Comparison of ENCODE assay signal across 10 mouse cellular contexts in the genomic region with DNA sequence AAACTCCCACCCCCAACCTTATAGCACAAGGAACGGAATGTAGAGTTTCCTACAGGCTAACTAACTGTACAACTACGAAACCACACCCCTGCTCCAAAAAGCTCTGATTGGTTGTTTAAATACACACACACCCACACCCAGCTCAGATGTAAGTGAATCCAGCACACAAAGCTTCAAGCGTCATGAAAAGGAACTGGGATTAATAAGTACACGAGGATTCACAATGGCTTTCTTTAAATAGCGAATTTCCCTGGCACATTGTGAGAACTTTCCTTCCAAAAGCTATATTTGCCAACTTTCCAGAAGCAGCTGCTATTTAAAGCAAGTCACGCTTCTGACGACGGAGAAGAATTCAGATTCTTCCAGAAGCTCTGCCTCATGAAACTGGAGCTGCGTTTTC. TPM values are rescaled to one million over a fixed set of nuclear protein-coding genes. Genes with fewer than 3 reads are reported as not detected.
A peak's percentile ranks its signal among the peaks of the same experiment; 100 is the strongest.
DNase-seq lines count a peak whose midpoint lies in the region; ATAC-seq lines count a peak whose summit lies in the region.
"Had no signal": no experiment of that assay in that cellular context is flagged by ENCODE, and none has a peak within 500 bp of the region (broad histone marks: within the 10 kb centered on the region; RNA-seq: fewer than 3 reads in every experiment).

No protein-coding gene starts in this region.

- H3K4me1 ChIP-seq in hindbrain, embryonic 14.5 days (replicated peaks; ENCODE audit: control insufficient read depth, insufficient read depth, low read length): peaks cover 8% of the 10 kb centered on the region; the same call in 1 of the 2 replicates
- H3K4me1 ChIP-seq in hindbrain, embryonic 11.5 days (replicated peaks; ENCODE audit: control insufficient read depth, insufficient read depth, low read length): no peaks in the 10 kb centered on the region
- H3K4me1 ChIP-seq in forebrain, embryonic 15.5 days: peaks cover 64% of the 10 kb centered on the region
- H3K4me1 ChIP-seq in limb, embryonic 15.5 days: peaks cover 20% of the 10 kb centered on the region; the same call in 1 of the 2 replicates

- DNase-seq in hindbrain, embryonic 14.5 days (ENCODE audit: low spot score): no peak
- DNase-seq in hindbrain, embryonic 11.5 days (ENCODE audit: low spot score): no peak
- peak; percentile 37 for DNase-seq in adipocyte (ENCODE audit: low spot score)
- DNase-seq in embryo, embryonic 10 days (ENCODE audit: low spot score): no peak
- DNase-seq in urinary bladder, postnatal 36 days (ENCODE audit: low spot score in 2 of 2): no peak
- DNase-seq: kidney, postnatal 4 days had no signal

- 0 out of 2 replicates have a peak overlapping the region, but pooled peaks have one; percentile 38 for H3K27ac ChIP-seq in hindbrain, embryonic 14.5 days
- no peak overlapping the region for H3K27ac ChIP-seq in hindbrain, embryonic 11.5 days (ENCODE audit: low read depth, low read length)
- peak overlapping the region; percentile 78 for H3K27ac ChIP-seq in forebrain, embryonic 15.5 days (replicated peaks)
- peak overlapping the region; percentile 69 for H3K27ac ChIP-seq in limb, embryonic 15.5 days

- no peak overlapping the region for H3K4me3 ChIP-seq in hindbrain, embryonic 14.5 days (replicated peaks; ENCODE audit: low read length)
- H3K4me3 ChIP-seq in hindbrain, embryonic 11.5 days (ENCODE audit: low read depth, low read length): no peak overlapping the region
- H3K4me3 ChIP-seq in forebrain, embryonic 15.5 days: no peak overlapping the region
- no peak overlapping the region for H3K4me3 ChIP-seq in limb, embryonic 15.5 days

- H3K9me3 ChIP-seq in hindbrain, embryonic 14.5 days (ENCODE audit: control insufficient read depth, low read length): no peaks in the 10 kb centered on the region
- H3K9me3 ChIP-seq in hindbrain, embryonic 11.5 days (ENCODE audit: control insufficient read depth, low read length): no peaks in the 10 kb centered on the region
- no peaks in the 10 kb centered on the region for H3K9me3 ChIP-seq in forebrain, embryonic 15.5 days
- no peaks in the 10 kb centered on the region for H3K9me3 ChIP-seq in limb, embryonic 15.5 days

- WGBS in hindbrain, embryonic 14.5 days: 63% methylated on average over 9 of the region's 9 CpGs
- WGBS in hindbrain, embryonic 11.5 days: 85% methylated on average over 9 of the region's 9 CpGs
- 20% methylated on average over 9 of the region's 9 CpGs for WGBS in forebrain, embryonic 15.5 days
- WGBS in limb, embryonic 15.5 days: 37% methylated on average over 9 of the region's 9 CpGs

- H3K36me3 ChIP-seq in hindbrain, embryonic 14.5 days (replicated peaks; ENCODE audit: control insufficient read depth, insufficient read depth): no peaks in the 10 kb centered on the region
- H3K36me3 ChIP-seq in hindbrain, embryonic 11.5 days (ENCODE audit: control insufficient read depth, insufficient read depth, low read length): peaks cover 2% of the 10 kb centered on the region; the same call in 1 of the 2 replicates
- peaks cover 2% of the 10 kb centered on the region for H3K36me3 ChIP-seq in forebrain, embryonic 15.5 days
- H3K36me3 ChIP-seq in limb, embryonic 15.5 days: no peaks in the 10 kb centered on the region

- no peak overlapping the region for H3K9ac ChIP-seq in hindbrain, embryonic 14.5 days
- H3K9ac ChIP-seq in hindbrain, embryonic 11.5 days (ENCODE audit: low read depth, low read length): no peak overlapping the region
- H3K9ac ChIP-seq in forebrain, embryonic 15.5 days (replicated peaks): no peak overlapping the region
- H3K9ac ChIP-seq in limb, embryonic 15.5 days: no peak overlapping the region

- H3K27me3 ChIP-seq in hindbrain, embryonic 14.5 days (ENCODE audit: control insufficient read depth, insufficient read depth, low read length): no peaks in the 10 kb centered on the region
- no peaks in the 10 kb centered on the region for H3K27me3 ChIP-seq in hindbrain, embryonic 11.5 days (ENCODE audit: control insufficient read depth, insufficient read depth, low read length)
- H3K27me3 ChIP-seq in forebrain, embryonic 15.5 days: no peaks in the 10 kb centered on the region
- H3K27me3 ChIP-seq in limb, embryonic 15.5 days: peaks cover 9% of the 10 kb centered on the region; the same call in 1 of the 2 replicates

- no peak overlapping the region for H3K4me2 ChIP-seq in hindbrain, embryonic 14.5 days (replicated peaks)
- no peak overlapping the region for H3K4me2 ChIP-seq in hindbrain, embryonic 11.5 days (replicated peaks; ENCODE audit: low read depth, low read length)
- H3K4me2 ChIP-seq in forebrain, embryonic 15.5 days (replicated peaks): peak overlapping the region; percentile 5; the same call in 1 of the 2 replicates
- H3K4me2 ChIP-seq in limb, embryonic 15.5 days: no peak overlapping the region

- no peak for ATAC-seq in hindbrain, embryonic 14.5 days (ENCODE audit: low FRiP score)
- no peak for ATAC-seq in hindbrain, embryonic 11.5 days (ENCODE audit: low FRiP score)
- 0 out of 2 replicates have a peak, but pooled peaks have one; percentile 20 for ATAC-seq in forebrain, embryonic 15.5 days (replicated peaks)
- ATAC-seq in limb, embryonic 15.5 days (ENCODE audit: insufficient number of reproducible peaks, low FRiP score, low TSS enrichment, low read depth): no peak; the same call in 1 of the 2 replicates
- no peak for ATAC-seq in granulocyte monocyte progenitor cell, adult 5-6 weeks (replicated peaks; ENCODE audit: poor library complexity, severe bottlenecking)

RNA-seq across cellular contexts. Expression of gene Acss1, which starts 5.0 kb away (rescaled TPM):
- polyA plus RNA-seq in hindbrain, embryonic 14.5 days (2014; fragmentation: Nextera tagmentation; extraction: Ambion mirVana): 14.8 and 18.2 TPM in 2 replicates
- polyA plus RNA-seq in hindbrain, embryonic 11.5 days (2014; fragmentation: Nextera tagmentation; extraction: Ambion mirVana): 31.4 and 31.9 TPM in 2 replicates
- 25.9 and 26.3 TPM in 2 replicates for polyA plus RNA-seq in forebrain, embryonic 15.5 days (2015; fragmentation: Nextera tagmentation; extraction: Ambion mirVana)
- 6.1 and 7.3 TPM in 2 replicates for polyA plus RNA-seq in limb, embryonic 15.5 days (2015; fragmentation: Nextera tagmentation; extraction: Ambion mirVana)
- 13.1 and 14.5 TPM in 2 replicates for total RNA-seq in granulocyte monocyte progenitor cell, adult 5-6 weeks (2014; fragmentation: Nextera tagmentation)
- total RNA-seq in granulocyte monocyte progenitor cell, adult 5-6 weeks (2017): 8.1 and 12.2 TPM in 2 replicates

RNA-seq across cellular contexts. Expression of gene Vsx1, which starts 25.9 kb away (rescaled TPM):
- 0.05 TPM in 2 replicates for polyA plus RNA-seq in hindbrain, embryonic 14.5 days (2014; fragmentation: Nextera tagmentation; extraction: Ambion mirVana)
- 1.1 and 1.9 TPM in 2 replicates for polyA plus RNA-seq in hindbrain, embryonic 11.5 days (2014; fragmentation: Nextera tagmentation; extraction: Ambion mirVana)
- not detected in 2 replicates for polyA plus RNA-seq in forebrain, embryonic 15.5 days (2015; fragmentation: Nextera tagmentation; extraction: Ambion mirVana)
- polyA plus RNA-seq in limb, embryonic 15.5 days (2015; fragmentation: Nextera tagmentation; extraction: Ambion mirVana): not detected in 2 replicates
- not detected in 2 replicates for total RNA-seq in granulocyte monocyte progenitor cell, adult 5-6 weeks (2014; fragmentation: Nextera tagmentation)
- not detected in 2 replicates for total RNA-seq in granulocyte monocyte progenitor cell, adult 5-6 weeks (2017)
- polyA plus RNA-seq: testis, adult 2 months had no signal

RNA-seq across cellular contexts. Expression of gene Apmap, which starts 54.9 kb away (rescaled TPM):
- polyA plus RNA-seq in hindbrain, embryonic 14.5 days (2014; fragmentation: Nextera tagmentation; extraction: Ambion mirVana): 41.6 and 42.6 TPM in 2 replicates
- 40.3 and 42.6 TPM in 2 replicates for polyA plus RNA-seq in hindbrain, embryonic 11.5 days (2014; fragmentation: Nextera tagmentation; extraction: Ambion mirVana)
- polyA plus RNA-seq in forebrain, embryonic 15.5 days (2015; fragmentation: Nextera tagmentation; extraction: Ambion mirVana): 40.9 and 41.0 TPM in 2 replicates
- 33.1 and 36.8 TPM in 2 replicates for polyA plus RNA-seq in limb, embryonic 15.5 days (2015; fragmentation: Nextera tagmentation; extraction: Ambion mirVana)
- total RNA-seq in granulocyte monocyte progenitor cell, adult 5-6 weeks (2014; fragmentation: Nextera tagmentation): 27.2 and 31.8 TPM in 2 replicates
- total RNA-seq in granulocyte monocyte progenitor cell, adult 5-6 weeks (2017): 79.5 and 89.3 TPM in 2 replicates
